Mouse (Mus musculus): ENCODE measurements around the gene Gm28710. TPM values are rescaled to one million over a fixed set of nuclear protein-coding genes. Genes with fewer than 3 reads are reported as not detected.

Gm28710 gene
- total RNA-seq (2021): not detected
- long read RNA-seq, experiment 1: 0 reads
- long read RNA-seq, experiment 2: 0 reads

- Histone ChIP-seq H3K4me3 (no peak within 1 kb of the TSS), H3K27ac (no peak within 1 kb of the TSS)
- DNase-seq: no peak
- intact Hi-C loops (cut with DNase I): no loop called here
- TF ChIP-seq CTCF (IDR thresholded peaks at IDR 0.05): no peak
These were observed at the start of gene Gm28710 for GRCm38 (mm10) chr5:16791243-16791860. TSS of gene Gm28710 (plus strand) at chr5:16791810.

- Histone ChIP-seq H3K27ac (no peak overlapping the region), H3K4me3 (no peak overlapping the region)
- intact Hi-C loops (cut with DNase I): no loop called here
- no peak for DNase-seq
- TF ChIP-seq CTCF (IDR thresholded peaks at IDR 0.05): no peak
These were observed 14.4 kb upstream of the Gm28710 start for GRCm38 (mm10) chr5:16777176-16777575.

- no peak for TF ChIP-seq CTCF (IDR thresholded peaks at IDR 0.05)
- Histone ChIP-seq H3K27ac (no peak overlapping the region), H3K4me3 (no peak overlapping the region)
- intact Hi-C loops (cut with DNase I): no loop called here
- DNase-seq: no peak
These were observed 12.9 kb upstream of the Gm28710 start for GRCm38 (mm10) chr5:16778610-16779172.

GRCm38 (mm10) chr5:16785627-16786026 lies 6.0 kb upstream of the Gm28710 start:
- no peak for TF ChIP-seq CTCF (IDR thresholded peaks at IDR 0.05)
- no peak for DNase-seq
- intact Hi-C loops (cut with DNase I): no loop called here
- no peak overlapping the region for H3K4me3 ChIP-seq
- H3K27ac ChIP-seq: no peak overlapping the region

GRCm38 (mm10) chr5:16794972-16795371 lies 3.4 kb downstream of the Gm28710 start:
- no peak overlapping the region for H3K4me3 ChIP-seq
- intact Hi-C loops (cut with DNase I): no loop called here
- no peak for TF ChIP-seq CTCF (IDR thresholded peaks at IDR 0.05)
- no peak overlapping the region for H3K27ac ChIP-seq
- no peak for DNase-seq

- TF ChIP-seq CTCF (IDR thresholded peaks at IDR 0.05): no peak
- Histone ChIP-seq H3K4me3 (no peak overlapping the region), H3K27ac (no peak overlapping the region)
- DNase-seq: no peak
- intact Hi-C loops (cut with DNase I): no loop called here
These were observed 11.1 kb downstream of the Gm28710 start for GRCm38 (mm10) chr5:16802726-16803125.

- intact Hi-C loops (cut with DNase I): no loop called here
- TF ChIP-seq CTCF (IDR thresholded peaks at IDR 0.05): no peak
- Histone ChIP-seq H3K27ac (no peak overlapping the region), H3K4me3 (no peak overlapping the region)
- DNase-seq: no peak
These were observed 47.4 kb downstream of the Gm28710 start for GRCm38 (mm10) chr5:16838991-16839390.

- peak; percentile 53 for TF ChIP-seq CTCF (IDR thresholded peaks at IDR 0.05)
- no peak overlapping the region for H3K27ac ChIP-seq
- no peak overlapping the region for H3K4me3 ChIP-seq
- no peak for DNase-seq
- intact Hi-C loops (cut with DNase I): no loop called here
These were observed 77.8 kb downstream of the Gm28710 start for GRCm38 (mm10) chr5:16869309-16869915.

- no peak overlapping the region for H3K27ac ChIP-seq
- peak; percentile 31 for TF ChIP-seq CTCF (IDR thresholded peaks at IDR 0.05)
- DNase-seq: no peak
- H3K4me3 ChIP-seq: no peak overlapping the region
- intact Hi-C loops (cut with DNase I): no loop called here
These were observed 102.6 kb downstream of the Gm28710 start for GRCm38 (mm10) chr5:16894161-16894560.

GRCm38 (mm10) chr5:16919791-16920190 lies 128.2 kb downstream of the Gm28710 start:
- DNase-seq: no peak
- Histone ChIP-seq H3K27ac (no peak overlapping the region), H3K4me3 (no peak overlapping the region)
- no peak for TF ChIP-seq CTCF (IDR thresholded peaks at IDR 0.05)
- intact Hi-C loops (cut with DNase I): no loop called here

GRCm38 (mm10) chr5:16922473-16922872 lies 130.9 kb downstream of the Gm28710 start:
- DNase-seq: no peak
- no peak for TF ChIP-seq CTCF (IDR thresholded peaks at IDR 0.05)
- no peak overlapping the region for H3K4me3 ChIP-seq
- H3K27ac ChIP-seq: no peak overlapping the region
- intact Hi-C loops (cut with DNase I): no loop called here

Other genes starting within 250 kb of the Gm28710 start
- under 1 TPM in 1 of 2 experiments, not detected in 1; 0.28 TPM for gene Hgf, start 238.3 kb upstream of the Gm28710 start, total RNA-seq (2021)